Mouse (Mus musculus): ENCODE data around the gene Ddhd1.

Gene Ddhd1

GRCm38 (mm10) chr14:45657641-45658611, at the start of gene Ddhd1:
Ddhd1 (minus strand) TSS chr14:45658143.
- peak; percentile 91 for DNase-seq (ENCODE audit: low spot score)

- no peak for DNase-seq (ENCODE audit: low spot score)
Measured at GRCm38 (mm10) chr14:45707176-45707910, 49.4 kb upstream of the Ddhd1 start.

- no peak for DNase-seq (ENCODE audit: low spot score)
Measured at GRCm38 (mm10) chr14:45700031-45700572, 42.2 kb upstream of the Ddhd1 start.

- no peak for DNase-seq (ENCODE audit: low spot score)
Measured at GRCm38 (mm10) chr14:45698867-45699266, 40.9 kb upstream of the Ddhd1 start.

- no peak for DNase-seq (ENCODE audit: low spot score)
Measured at GRCm38 (mm10) chr14:45696098-45696497, 38.2 kb upstream of the Ddhd1 start.

GRCm38 (mm10) chr14:45693891-45694290, 35.9 kb upstream of the Ddhd1 start:
- DNase-seq (ENCODE audit: low spot score), result no peak

- peak; percentile 84 for DNase-seq (ENCODE audit: low spot score)
Measured at GRCm38 (mm10) chr14:45690520-45691246, 32.7 kb upstream of the Ddhd1 start.

GRCm38 (mm10) chr14:45685313-45685712, 27.4 kb upstream of the Ddhd1 start:
- no peak for DNase-seq (ENCODE audit: low spot score)

- DNase-seq (ENCODE audit: low spot score), result no peak
Measured at GRCm38 (mm10) chr14:45676722-45677121, 18.8 kb upstream of the Ddhd1 start.

- DNase-seq (ENCODE audit: low spot score), result no peak
Measured at GRCm38 (mm10) chr14:45668325-45668724, 10.4 kb upstream of the Ddhd1 start.

GRCm38 (mm10) chr14:45667231-45667630, 9.3 kb upstream of the Ddhd1 start:
- DNase-seq (ENCODE audit: low spot score), result no peak

- no peak for DNase-seq (ENCODE audit: low spot score)
Measured at GRCm38 (mm10) chr14:45661575-45661974, 3.6 kb upstream of the Ddhd1 start.

GRCm38 (mm10) chr14:45660315-45660714, 2.4 kb upstream of the Ddhd1 start:
- DNase-seq (ENCODE audit: low spot score), result no peak

- peak; percentile 65 for DNase-seq (ENCODE audit: low spot score)
Measured at GRCm38 (mm10) chr14:45656831-45657640, 907 bp downstream of the Ddhd1 start.

- no peak for DNase-seq (ENCODE audit: low spot score)
Measured at GRCm38 (mm10) chr14:45654876-45655416, 3.0 kb downstream of the Ddhd1 start.

- DNase-seq (ENCODE audit: low spot score), result no peak
Measured at GRCm38 (mm10) chr14:45653756-45654155, 4.2 kb downstream of the Ddhd1 start.

- DNase-seq (ENCODE audit: low spot score), result no peak
Measured at GRCm38 (mm10) chr14:45648999-45649818, 8.7 kb downstream of the Ddhd1 start.

GRCm38 (mm10) chr14:45648144-45648543, 9.8 kb downstream of the Ddhd1 start:
- no peak for DNase-seq (ENCODE audit: low spot score)

- no peak for DNase-seq (ENCODE audit: low spot score)
Measured at GRCm38 (mm10) chr14:45647632-45648031, 10.3 kb downstream of the Ddhd1 start.

GRCm38 (mm10) chr14:45647175-45647574, 10.8 kb downstream of the Ddhd1 start:
- DNase-seq (ENCODE audit: low spot score), result no peak
